Mouse (Mus musculus): ENCODE data around the gene Id1.

Id1 gene

GRCm38 (mm10) chr2:152723651-152724331 is 12.3 kb upstream of the Id1 start:
- intact Hi-C loops (cut with DNase I) = no loop called here

GRCm38 (mm10) chr2:152724332-152724723 is 11.7 kb upstream of the Id1 start:
- intact Hi-C loops (cut with DNase I) = no loop called here

- intact Hi-C loops (cut with DNase I) = no loop called here
Measured at GRCm38 (mm10) chr2:152725178-152725750, 10.8 kb upstream of the Id1 start.

- intact Hi-C loops (cut with DNase I) = no loop called here
Measured at GRCm38 (mm10) chr2:152726213-152726612, 9.8 kb upstream of the Id1 start.

GRCm38 (mm10) chr2:152726751-152727335 is 9.2 kb upstream of the Id1 start:
- intact Hi-C loops (cut with DNase I) = no loop called here

GRCm38 (mm10) chr2:152727795-152728510 is 8.1 kb upstream of the Id1 start:
- intact Hi-C loops (cut with DNase I) = no loop called here

- intact Hi-C loops (cut with DNase I) = no loop called here
Measured at GRCm38 (mm10) chr2:152728594-152728993, 7.5 kb upstream of the Id1 start.

GRCm38 (mm10) chr2:152729013-152729635 is 6.9 kb upstream of the Id1 start:
- intact Hi-C loops (cut with DNase I) = no loop called here

- intact Hi-C loops (cut with DNase I) = no loop called here
Measured at GRCm38 (mm10) chr2:152729636-152730020, 6.4 kb upstream of the Id1 start.

GRCm38 (mm10) chr2:152733201-152733600 is 2.9 kb upstream of the Id1 start:
- intact Hi-C loops (cut with DNase I) = no loop called here

GRCm38 (mm10) chr2:152734501-152734900 is 1.6 kb upstream of the Id1 start:
- intact Hi-C loops (cut with DNase I) = no loop called here

- intact Hi-C loops (cut with DNase I) = no loop called here
Measured at GRCm38 (mm10) chr2:152734984-152735383, 1.1 kb upstream of the Id1 start.

GRCm38 (mm10) chr2:152736748-152737147 is 697 bp downstream of the Id1 start:
- intact Hi-C loops (cut with DNase I) = no loop called here

- intact Hi-C loops (cut with DNase I) = no loop called here
Measured at GRCm38 (mm10) chr2:152737306-152738221, 1.5 kb downstream of the Id1 start.

GRCm38 (mm10) chr2:152738341-152738740 is 2.3 kb downstream of the Id1 start:
- intact Hi-C loops (cut with DNase I) = no loop called here

GRCm38 (mm10) chr2:152739031-152739841 is 3.2 kb downstream of the Id1 start:
- intact Hi-C loops (cut with DNase I) = no loop called here

- intact Hi-C loops (cut with DNase I) = no loop called here
Measured at GRCm38 (mm10) chr2:152739842-152740260, 3.8 kb downstream of the Id1 start.

GRCm38 (mm10) chr2:152740490-152740889 is 4.4 kb downstream of the Id1 start:
- intact Hi-C loops (cut with DNase I) = no loop called here

- intact Hi-C loops (cut with DNase I) = loop anchor here (2.0 kb wide), 1 partner anchor 45 kb away; no protein-coding TSS in a partner anchor
Measured at GRCm38 (mm10) chr2:152741153-152742041, 5.3 kb downstream of the Id1 start.
